Mouse (Mus musculus): ENCODE data around the gene Hils1. TPM values are rescaled to one million over a fixed set of nuclear protein-coding genes. Genes with fewer than 3 reads are reported as not detected.

Hils1 gene
- total RNA-seq, 2 experiments from 2014 or later: not detected

Other genes starting within 250 kb of the Hils1 start
- under 1 TPM in 1 of 2 experiments, not detected in 1; 0.22 TPM for gene Cdc34b, start 225.8 kb upstream of the Hils1 start, total RNA-seq (2021)
- gene Tmem92, start 184.9 kb upstream of the Hils1 start, total RNA-seq (2021): not detected
- gene Col1a1, start 31.4 kb upstream of the Hils1 start, total RNA-seq (2021): 10 to 100 TPM; 18.5 to 19.2 TPM
- under 1 TPM; 0.44 to 0.45 TPM for gene Sgca, start 8.7 kb downstream of the Hils1 start, total RNA-seq (2021)
- 100 to 1,000 TPM; 926 to 939 TPM for gene Ppp1r9b, start 23.4 kb downstream of the Hils1 start, total RNA-seq (2021)
- 10 to 100 TPM; 48.4 to 49.1 TPM for gene Samd14, start 42.3 kb downstream of the Hils1 start, total RNA-seq (2021)
- 100 to 1,000 TPM; 114 to 118 TPM for gene Pdk2, start 73.8 kb downstream of the Hils1 start, total RNA-seq (2021)
- gene Itga3, start 109.2 kb downstream of the Hils1 start, total RNA-seq (2021): 10 to 100 TPM; 11.7 to 15.6 TPM
- gene Dlx3, start 152.5 kb downstream of the Hils1 start, total RNA-seq (2021): not detected
- not detected for gene Dlx4, start 178.7 kb downstream of the Hils1 start, total RNA-seq (2021)

Data from layer of hippocampus, postnatal 25 days (tissue).